ENCODE assay signal across 25 mouse cellular contexts in the genomic region with DNA sequence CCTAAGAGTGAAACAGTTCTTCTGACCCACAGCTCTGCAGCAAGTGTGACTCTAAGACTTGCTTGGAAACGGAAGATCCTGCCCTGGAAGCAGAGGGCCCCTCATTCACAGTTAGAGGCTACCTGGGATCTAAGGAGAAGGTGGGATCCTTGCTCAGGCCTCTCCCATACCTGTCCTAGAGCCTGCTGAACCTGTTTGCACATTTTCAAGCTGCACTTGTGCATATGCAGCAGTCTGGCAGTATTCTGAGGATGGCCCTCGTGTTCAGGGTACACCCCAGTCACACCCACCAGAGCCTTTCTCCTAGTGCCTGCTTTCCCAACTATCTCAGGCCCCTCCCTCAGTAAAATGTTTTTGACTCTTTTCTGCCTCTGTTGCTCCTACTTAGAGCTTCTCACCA. TPM values are rescaled to one million over a fixed set of nuclear protein-coding genes. Genes with fewer than 3 reads are reported as not detected.
DNase-seq lines count a peak whose midpoint lies in the region; ATAC-seq and TF ChIP-seq lines count a peak whose summit lies in the region.
"Had no signal": no experiment of that assay in that cellular context is flagged by ENCODE, and none has a peak within 500 bp of the region (broad histone marks: within the 10 kb centered on the region; RNA-seq: fewer than 3 reads in every experiment).

No protein-coding gene starts in this region.

- intact Hi-C loops in heart, postnatal 14 days (cut with DNase I): no loop called here

- no peak overlapping the region for H3K4me3 ChIP-seq in embryonic facial prominence, embryonic 14.5 days (ENCODE audit: low read depth, low read length)
- no peak overlapping the region for H3K4me3 ChIP-seq in embryonic facial prominence, embryonic 10.5 days
- no peak overlapping the region for H3K4me3 ChIP-seq in kidney, adult 2 months (ENCODE audit: insufficient read depth, low read depth, low read length)
- H3K4me3 ChIP-seq in kidney, embryonic 14.5 days (ENCODE audit: low read length): no peak overlapping the region
- no peak overlapping the region for H3K4me3 ChIP-seq in stomach, embryonic 15.5 days (replicated peaks)
- H3K4me3 ChIP-seq: embryonic facial prominence, embryonic 13.5 days; forebrain, embryonic 10.5 days; forebrain, embryonic 13.5 days; heart, embryonic 12.5 days; heart, embryonic 15.5 days had no signal

- no peaks in the 10 kb centered on the region for H3K36me3 ChIP-seq in embryonic facial prominence, embryonic 14.5 days (ENCODE audit: control insufficient read depth, insufficient read depth, low read length)
- no peaks in the 10 kb centered on the region for H3K36me3 ChIP-seq in embryonic facial prominence, embryonic 10.5 days (replicated peaks)
- no peaks in the 10 kb centered on the region for H3K36me3 ChIP-seq in kidney, adult 2 months (ENCODE audit: control insufficient read depth, insufficient read depth, low read length)
- no peaks in the 10 kb centered on the region for H3K36me3 ChIP-seq in kidney, embryonic 14.5 days (ENCODE audit: control insufficient read depth, insufficient read depth, low read length)
- H3K36me3 ChIP-seq in stomach, embryonic 15.5 days: no peaks in the 10 kb centered on the region
- H3K36me3 ChIP-seq: embryonic facial prominence, embryonic 13.5 days; forebrain, embryonic 10.5 days; heart, embryonic 12.5 days; heart, embryonic 15.5 days had no signal

- H3K27ac ChIP-seq in embryonic facial prominence, embryonic 14.5 days (replicated peaks; ENCODE audit: low read depth, low read length): no peak overlapping the region
- no peak overlapping the region for H3K27ac ChIP-seq in embryonic facial prominence, embryonic 10.5 days (replicated peaks)
- peak overlapping the region; percentile 39; the same call in 1 of the 2 replicates for H3K27ac ChIP-seq in kidney, adult 2 months (ENCODE audit: insufficient read depth, low read depth, low read length)
- H3K27ac ChIP-seq in kidney, embryonic 14.5 days (ENCODE audit: low read depth, low read length): no peak overlapping the region
- peak overlapping the region; percentile 38; the same call in 1 of the 2 replicates for H3K27ac ChIP-seq in stomach, embryonic 15.5 days
- H3K27ac ChIP-seq: embryonic facial prominence, embryonic 13.5 days; forebrain, embryonic 10.5 days; forebrain, embryonic 13.5 days; heart, embryonic 15.5 days; hindbrain, embryonic 14.5 days; hindbrain, postnatal 0 days had no signal

- no peak for DNase-seq in embryonic facial prominence, embryonic 14.5 days (ENCODE audit: low spot score)
- DNase-seq in embryonic facial prominence, embryonic 10.5 days (ENCODE audit: low spot score): no peak
- DNase-seq in kidney, adult 2 months: no peak
- no peak for DNase-seq in heart, postnatal 14 days
- DNase-seq in layer of hippocampus, adult 11-12 months (ENCODE audit: low spot score): no peak
- DNase-seq: adrenal gland, postnatal 10 days; adrenal gland, postnatal 36 days; cerebellum, adult 2 months; cerebellum, adult 9-11 months; cerebellum, postnatal 25 days; gastrocnemius, postnatal 14 days; heart, adult 18-20 months; heart, postnatal 10 days; heart, postnatal 4 days had no signal

- WGBS in embryonic facial prominence, embryonic 14.5 days: 68% methylated on average over 2 of the region's 2 CpGs
- WGBS in embryonic facial prominence, embryonic 10.5 days: 71% methylated on average over 2 of the region's 2 CpGs
- WGBS in kidney, adult 2 months: 75% methylated on average over 2 of the region's 2 CpGs
- WGBS in kidney, embryonic 14.5 days: 70% methylated on average over 2 of the region's 2 CpGs
- WGBS in stomach, embryonic 15.5 days: 58% methylated on average over 2 of the region's 2 CpGs

- no peaks in the 10 kb centered on the region for H3K27me3 ChIP-seq in embryonic facial prominence, embryonic 14.5 days (replicated peaks; ENCODE audit: control insufficient read depth, insufficient read depth, low read length)
- no peaks in the 10 kb centered on the region for H3K27me3 ChIP-seq in embryonic facial prominence, embryonic 10.5 days (replicated peaks; ENCODE audit: low read depth, poor library complexity, severe bottlenecking)
- H3K27me3 ChIP-seq in kidney, adult 2 months (replicated peaks; ENCODE audit: control insufficient read depth, insufficient read depth, low read length): no peaks in the 10 kb centered on the region
- no peaks in the 10 kb centered on the region for H3K27me3 ChIP-seq in kidney, embryonic 14.5 days (ENCODE audit: control insufficient read depth, insufficient read depth, low read length)
- H3K27me3 ChIP-seq in stomach, embryonic 15.5 days (replicated peaks): no peaks in the 10 kb centered on the region
- H3K27me3 ChIP-seq: embryonic facial prominence, embryonic 13.5 days; forebrain, embryonic 13.5 days; heart, embryonic 12.5 days; heart, embryonic 15.5 days had no signal

- no peak for TF ChIP-seq CTCF in kidney, adult 2 months (conservative IDR thresholded peaks at IDR 0.05; ENCODE audit: insufficient read depth, insufficient read length, low read depth, low read length)

- peaks cover 26% of the 10 kb centered on the region for H3K4me1 ChIP-seq in embryonic facial prominence, embryonic 14.5 days (ENCODE audit: control insufficient read depth, insufficient read depth, low read length)
- peaks cover 20% of the 10 kb centered on the region for H3K4me1 ChIP-seq in embryonic facial prominence, embryonic 10.5 days
- peaks cover 60% of the 10 kb centered on the region for H3K4me1 ChIP-seq in kidney, adult 2 months (ENCODE audit: control insufficient read depth, insufficient read depth, low read length)
- H3K4me1 ChIP-seq in kidney, embryonic 14.5 days (ENCODE audit: control insufficient read depth, insufficient read depth, low read length): no peaks in the 10 kb centered on the region
- peaks cover 16% of the 10 kb centered on the region; the same call in 1 of the 2 replicates for H3K4me1 ChIP-seq in stomach, embryonic 15.5 days
- H3K4me1 ChIP-seq: forebrain, embryonic 13.5 days; heart, embryonic 12.5 days had no signal

- TF ChIP-seq POLR2A in kidney, adult 2 months (IDR thresholded peaks at IDR 0.05; ENCODE audit: low read depth, low read length): no peak

- H3K4me2 ChIP-seq in embryonic facial prominence, embryonic 14.5 days (ENCODE audit: low read depth, low read length): no peak overlapping the region
- no peak overlapping the region for H3K4me2 ChIP-seq in kidney, embryonic 14.5 days (replicated peaks; ENCODE audit: low read depth, low read length)
- H3K4me2 ChIP-seq in stomach, embryonic 15.5 days: no peak overlapping the region
- H3K4me2 ChIP-seq: embryonic facial prominence, embryonic 13.5 days; forebrain, embryonic 13.5 days; heart, embryonic 12.5 days; heart, embryonic 15.5 days; hindbrain, embryonic 14.5 days had no signal

- H3K9ac ChIP-seq in embryonic facial prominence, embryonic 14.5 days (ENCODE audit: low read depth, low read length): no peak overlapping the region
- no peak overlapping the region for H3K9ac ChIP-seq in kidney, embryonic 14.5 days (ENCODE audit: low read depth, low read length)
- no peak overlapping the region for H3K9ac ChIP-seq in stomach, embryonic 15.5 days
- H3K9ac ChIP-seq: embryonic facial prominence, embryonic 13.5 days; forebrain, embryonic 13.5 days; heart, embryonic 12.5 days; heart, embryonic 15.5 days; hindbrain, embryonic 14.5 days had no signal

- no peaks in the 10 kb centered on the region for H3K9me3 ChIP-seq in embryonic facial prominence, embryonic 14.5 days (ENCODE audit: control insufficient read depth, low read length)
- H3K9me3 ChIP-seq in embryonic facial prominence, embryonic 10.5 days: no peaks in the 10 kb centered on the region
- H3K9me3 ChIP-seq in kidney, embryonic 14.5 days (ENCODE audit: control insufficient read depth, low read length): no peaks in the 10 kb centered on the region
- no peaks in the 10 kb centered on the region for H3K9me3 ChIP-seq in stomach, embryonic 15.5 days
- H3K9me3 ChIP-seq: embryonic facial prominence, embryonic 13.5 days; forebrain, embryonic 10.5 days; forebrain, embryonic 13.5 days; heart, embryonic 12.5 days; heart, embryonic 15.5 days had no signal

- ATAC-seq in embryonic facial prominence, embryonic 14.5 days (ENCODE audit: low read depth): peak; percentile 62; the same call in 1 of the 2 replicates
- no peak for ATAC-seq in kidney, embryonic 14.5 days (ENCODE audit: low FRiP score, low TSS enrichment)
- peak; percentile 57 for ATAC-seq in stomach, embryonic 15.5 days (ENCODE audit: insufficient read depth, low FRiP score, low read depth)
- ATAC-seq: forebrain, embryonic 13.5 days; forebrain, embryonic 16.5 days; hindbrain, postnatal 0 days had no signal

RNA-seq across cellular contexts. Expression of a gene that starts 29.6 kb away (rescaled TPM):
- polyA plus RNA-seq in embryonic facial prominence, embryonic 14.5 days (2014; fragmentation: Nextera tagmentation; extraction: Ambion mirVana): 25.4 and 27.0 TPM in 2 replicates
- polyA plus RNA-seq in embryonic facial prominence, embryonic 10.5 days (2016; fragmentation: Nextera tagmentation; extraction: Ambion mirVana): 2.3 and 4.4 TPM in 2 replicates
- 19.9 and 41.0 TPM in 2 replicates for polyA plus RNA-seq in kidney, adult 2 months (2012; rRNA removed)
- polyA plus RNA-seq in kidney, embryonic 14.5 days (2014; fragmentation: Nextera tagmentation; extraction: Ambion mirVana): 5.7 and 6.0 TPM in 2 replicates
- polyA plus RNA-seq in stomach, embryonic 15.5 days (2015; fragmentation: Nextera tagmentation; extraction: Ambion mirVana): 11.6 and 18.5 TPM in 2 replicates
- total RNA-seq in heart, postnatal 14 days (2021): 10 to 100 TPM in 1 of 2 experiments, 1 to 10 TPM in 1; 10.0 to 13.3 TPM
- total RNA-seq: common myeloid progenitor, adult 5-6 weeks had no signal

Comparison
In these comparisons a context has a peak if more than half of its experiments do, and no peak if none do; other contexts are left out.
1. H3K27ac ChIP-seq: peak in kidney, adult 2 months (single experiment) and stomach, embryonic 15.5 days (single experiment); none in embryonic facial prominence, embryonic 14.5 days (single experiment), embryonic facial prominence, embryonic 10.5 days (single experiment) and kidney, embryonic 14.5 days (single experiment).